Mouse (Mus musculus): ENCODE data around the gene 9930111J21Rik2. TPM values are rescaled to one million over a fixed set of nuclear protein-coding genes. Genes with fewer than 3 reads are reported as not detected.
"Not testable (repeated sequence)": the region's sequence is repeated elsewhere in the genome, so short reads cannot be mapped to it uniquely, and the experiment has no call there.

The 9930111J21Rik2 gene
- total RNA-seq (2021) = 1 to 10 TPM; 1.6 to 2.8 TPM
- long read RNA-seq, experiment 1 = 0 reads
- long read RNA-seq, experiment 2 = 0 reads

- not testable (repeated sequence) for DNase-seq (ENCODE audit: low spot score in 2 of 2)
Measured at GRCm38 (mm10) chr11:49051093-49051891, at the start of gene 9930111J21Rik2. Gene 9930111J21Rik2, minus strand, starts transcription at chr11:49051242.

- no peak for DNase-seq (ENCODE audit: low spot score in 2 of 2)
Measured at GRCm38 (mm10) chr11:49100409-49100808, 49.4 kb upstream of the 9930111J21Rik2 start.

- DNase-seq (ENCODE audit: low spot score in 2 of 2) = no peak
Measured at GRCm38 (mm10) chr11:49095367-49095766, 44.3 kb upstream of the 9930111J21Rik2 start.

GRCm38 (mm10) chr11:49093861-49094660, 43.0 kb upstream of the 9930111J21Rik2 start:
- DNase-seq (ENCODE audit: low spot score in 2 of 2) = no peak

- no peak for DNase-seq (ENCODE audit: low spot score in 2 of 2)
Measured at GRCm38 (mm10) chr11:49092786-49093185, 41.7 kb upstream of the 9930111J21Rik2 start.

- no peak for DNase-seq (ENCODE audit: low spot score in 2 of 2)
Measured at GRCm38 (mm10) chr11:49092053-49092586, 41.1 kb upstream of the 9930111J21Rik2 start.

- no peak for DNase-seq (ENCODE audit: low spot score in 2 of 2)
Measured at GRCm38 (mm10) chr11:49091171-49091570, 40.1 kb upstream of the 9930111J21Rik2 start.

GRCm38 (mm10) chr11:49090551-49090950, 39.5 kb upstream of the 9930111J21Rik2 start:
- no peak for DNase-seq (ENCODE audit: low spot score in 2 of 2)

- DNase-seq (ENCODE audit: low spot score in 2 of 2) = no peak
Measured at GRCm38 (mm10) chr11:49089735-49090507, 38.9 kb upstream of the 9930111J21Rik2 start.

GRCm38 (mm10) chr11:49088990-49089652, 38.1 kb upstream of the 9930111J21Rik2 start:
- no peak for DNase-seq (ENCODE audit: low spot score in 2 of 2)

- DNase-seq (ENCODE audit: low spot score in 2 of 2) = no peak
Measured at GRCm38 (mm10) chr11:49087830-49088616, 37.0 kb upstream of the 9930111J21Rik2 start.

GRCm38 (mm10) chr11:49086858-49087361, 35.9 kb upstream of the 9930111J21Rik2 start:
- DNase-seq (ENCODE audit: low spot score in 2 of 2) = no peak

- no peak for DNase-seq (ENCODE audit: low spot score in 2 of 2)
Measured at GRCm38 (mm10) chr11:49084875-49085274, 33.8 kb upstream of the 9930111J21Rik2 start.

GRCm38 (mm10) chr11:49084385-49084784, 33.3 kb upstream of the 9930111J21Rik2 start:
- no peak for DNase-seq (ENCODE audit: low spot score in 2 of 2)

GRCm38 (mm10) chr11:49083808-49084207, 32.8 kb upstream of the 9930111J21Rik2 start:
- no peak for DNase-seq (ENCODE audit: low spot score in 2 of 2)

GRCm38 (mm10) chr11:49083146-49083545, 32.1 kb upstream of the 9930111J21Rik2 start:
- no peak for DNase-seq (ENCODE audit: low spot score in 2 of 2)

GRCm38 (mm10) chr11:49081886-49082285, 30.8 kb upstream of the 9930111J21Rik2 start:
- DNase-seq (ENCODE audit: low spot score in 2 of 2) = no peak

GRCm38 (mm10) chr11:49081356-49081755, 30.3 kb upstream of the 9930111J21Rik2 start:
- no peak for DNase-seq (ENCODE audit: low spot score in 2 of 2)

- no peak for DNase-seq (ENCODE audit: low spot score in 2 of 2)
Measured at GRCm38 (mm10) chr11:49080636-49081035, 29.6 kb upstream of the 9930111J21Rik2 start.

Measured in adrenal gland, postnatal 4 days (tissue).